Mouse (Mus musculus) midbrain, embryonic 14.5 days (tissue): ENCODE measurements around the gene Fgfr2. TPM values are rescaled to one million over a fixed set of nuclear protein-coding genes. Genes with fewer than 3 reads are reported as not detected.
A peak's percentile ranks its signal among the peaks of the same experiment; 100 is the strongest.

ENCODE experiments used
- ATAC-seq: fragments of 200-750 bp; cut with Nextera tagmentation; 2 replicates; pipeline ENCODE4 v1.8.0; 2017; ENCODE audit warnings: moderate number of reproducible peaks, moderate library complexity; ENCODE audit not compliant: low FRiP score, low TSS enrichment
- DNase-seq: peaks from one replicate; pipeline ENCODE4 v3.0.0-alpha.2; 2015
- H3K27ac ChIP-seq: fragments of 300-500 bp; sonication (generic); replicated peaks from 2 replicates; pipeline ENCODE4 v1.5.1; 2014; ENCODE audit warnings: mild to moderate bottlenecking, low read depth, low read length, moderate library complexity
- H3K27me3 ChIP-seq: fragments of 300-500 bp; sonication (generic); 2 replicates; pipeline ENCODE4 v1.6.1; 2014; ENCODE audit warnings: low read length, control low read depth, mixed read lengths; ENCODE audit not compliant: control insufficient read depth, insufficient read depth
- H3K36me3 ChIP-seq: fragments of 300-500 bp; sonication (generic); 2 replicates; pipeline ENCODE4 v1.6.1; 2014; ENCODE audit warnings: low read length, control low read depth; ENCODE audit not compliant: control insufficient read depth, insufficient read depth
- H3K4me1 ChIP-seq: fragments of 300-500 bp; sonication (generic); 2 replicates; pipeline ENCODE4 v1.6.1; 2014; ENCODE audit warnings: mild to moderate bottlenecking, antibody characterized with exemption, low read length, control low read depth; ENCODE audit not compliant: control insufficient read depth, insufficient read depth
- H3K4me2 ChIP-seq: fragments of 300-500 bp; sonication (generic); 2 replicates; pipeline ENCODE4 v1.6.1; 2014; ENCODE audit warnings: mild to moderate bottlenecking, low read length, moderate library complexity
- H3K4me3 ChIP-seq: fragments of 300-500 bp; sonication (generic); replicated peaks from 2 replicates; pipeline ENCODE4 v1.5.1; 2014; ENCODE audit warnings: low read depth, low read length
- H3K9ac ChIP-seq: fragments of 300-500 bp; sonication (generic); replicated peaks from 2 replicates; pipeline ENCODE4 v1.6.1; 2014; ENCODE audit warnings: mild to moderate bottlenecking, low read length, moderate library complexity
- H3K9me3 ChIP-seq: fragments of 300-500 bp; sonication (generic); 2 replicates; pipeline ENCODE4 v1.6.1; 2016; ENCODE audit warnings: low read length, control low read depth, mixed read lengths; ENCODE audit not compliant: control insufficient read depth
- WGBS: fragments of 180-500 bp; shearing (Covaris S2); extraction: QIAGEN DNeasy Blood & Tissue Kit; methylation state at CpG from one replicate; pipeline ENCODE4 v1.1.7; 2014; 5-methylcytosine and 5-hydroxymethylcytosine counted together
- polyA plus RNA-seq: library from polyadenylated mRNA; unstranded; fragments of >200 nt; fragmentation: Nextera tagmentation; extraction: Ambion mirVana; gene quantifications from 2 replicates; pipeline ENCODE4 v1.2.1, GENCODE M21; 2014

The Fgfr2 gene
- polyA plus RNA-seq, 1 experiment from 2014 or later: 28.1 TPM

GRCm38 (mm10) chr7:130260060-130260459 lies 2863.1 kb downstream of the Fgfr2 start:
- DNase-seq: peak; percentile 72
- Histone ChIP-seq H3K27me3 (peaks cover 6% of the 10 kb centered on the region; the same call in 1 of the 2 replicates), H3K4me3 (no peak overlapping the region), H3K9ac (no peak overlapping the region), H3K4me2 (peak overlapping the region; percentile 95), H3K27ac (no peak overlapping the region), H3K36me3 (no peaks in the 10 kb centered on the region), H3K4me1 (peaks cover 65% of the 10 kb centered on the region), H3K9me3 (no peaks in the 10 kb centered on the region)
- no peak for ATAC-seq
- 25% methylated on average over 5 of the region's 5 CpGs for WGBS

- Histone ChIP-seq H3K9me3 (no peaks in the 10 kb centered on the region), H3K4me3 (no peak overlapping the region), H3K27me3 (peaks cover 6% of the 10 kb centered on the region; the same call in 1 of the 2 replicates), H3K4me1 (peaks cover 52% of the 10 kb centered on the region), H3K9ac (no peak overlapping the region), H3K36me3 (no peaks in the 10 kb centered on the region), H3K4me2 (peak overlapping the region; percentile 95), H3K27ac (0 out of 2 replicates have a peak overlapping the region, but pooled peaks have one; percentile 10)
- ATAC-seq (no peak), DNase-seq (no peak)
- WGBS: 26% methylated on average over 9 of the region's 9 CpGs
Measured at GRCm38 (mm10) chr7:130258704-130259295, 2864.3 kb downstream of the Fgfr2 start.

GRCm38 (mm10) chr7:130257991-130258703 lies 2865.0 kb downstream of the Fgfr2 start:
- no peak for DNase-seq
- H3K27ac ChIP-seq: 0 out of 2 replicates have a peak overlapping the region, but pooled peaks have one; percentile 10
- no peak for ATAC-seq
- H3K9me3 ChIP-seq: no peaks in the 10 kb centered on the region
- H3K9ac ChIP-seq: no peak overlapping the region
- peaks cover 6% of the 10 kb centered on the region; the same call in 1 of the 2 replicates for H3K27me3 ChIP-seq
- H3K4me2 ChIP-seq: peak overlapping the region; percentile 95; the same call in 1 of the 2 replicates
- H3K36me3 ChIP-seq: no peaks in the 10 kb centered on the region
- WGBS: 21% methylated on average over 8 of the region's 8 CpGs
- no peak overlapping the region for H3K4me3 ChIP-seq
- peaks cover 46% of the 10 kb centered on the region for H3K4me1 ChIP-seq

- H3K4me1 ChIP-seq: peaks cover 16% of the 10 kb centered on the region
- H3K9me3 ChIP-seq: no peaks in the 10 kb centered on the region
- ATAC-seq (no peak), DNase-seq (no peak)
- H3K4me2 ChIP-seq: no peak overlapping the region
- WGBS: 73% methylated on average over 4 of the region's 4 CpGs
- H3K27me3 ChIP-seq: no peaks in the 10 kb centered on the region; the same call in 1 of the 2 replicates
- H3K4me3 ChIP-seq: no peak overlapping the region
- H3K27ac ChIP-seq: no peak overlapping the region
- no peaks in the 10 kb centered on the region for H3K36me3 ChIP-seq
- H3K9ac ChIP-seq: no peak overlapping the region
Measured at GRCm38 (mm10) chr7:130253264-130253663, 2869.9 kb downstream of the Fgfr2 start.

GRCm38 (mm10) chr7:130251936-130252523 lies 2871.1 kb downstream of the Fgfr2 start:
- H3K9ac ChIP-seq: no peak overlapping the region
- no peak overlapping the region for H3K4me2 ChIP-seq
- DNase-seq (no peak), ATAC-seq (no peak)
- H3K4me3 ChIP-seq: no peak overlapping the region
- 51% methylated on average over 3 of the region's 3 CpGs for WGBS
- no peaks in the 10 kb centered on the region; the same call in 1 of the 2 replicates for H3K27me3 ChIP-seq
- H3K36me3 ChIP-seq: no peaks in the 10 kb centered on the region
- no peak overlapping the region for H3K27ac ChIP-seq
- no peaks in the 10 kb centered on the region for H3K9me3 ChIP-seq
- H3K4me1 ChIP-seq: peaks cover 14% of the 10 kb centered on the region

GRCm38 (mm10) chr7:130250994-130251393 lies 2872.2 kb downstream of the Fgfr2 start:
- 44% methylated on average over 4 of the region's 4 CpGs for WGBS
- no peak overlapping the region for H3K9ac ChIP-seq
- H3K9me3 ChIP-seq: no peaks in the 10 kb centered on the region
- no peaks in the 10 kb centered on the region for H3K36me3 ChIP-seq
- peaks cover 14% of the 10 kb centered on the region for H3K4me1 ChIP-seq
- ATAC-seq: no peak
- H3K27me3 ChIP-seq: no peaks in the 10 kb centered on the region; the same call in 1 of the 2 replicates
- H3K27ac ChIP-seq: no peak overlapping the region
- no peak for DNase-seq
- no peak overlapping the region for H3K4me2 ChIP-seq
- no peak overlapping the region for H3K4me3 ChIP-seq

GRCm38 (mm10) chr7:130248403-130248802 lies 2874.7 kb downstream of the Fgfr2 start:
- Histone ChIP-seq H3K4me1 (peaks cover 19% of the 10 kb centered on the region), H3K36me3 (no peaks in the 10 kb centered on the region), H3K4me3 (no peak overlapping the region), H3K27ac (no peak overlapping the region), H3K9me3 (no peaks in the 10 kb centered on the region), H3K9ac (no peak overlapping the region), H3K4me2 (no peak overlapping the region), H3K27me3 (no peaks in the 10 kb centered on the region; the same call in 1 of the 2 replicates)
- 76% methylated on average over 7 of the region's 7 CpGs for WGBS
- DNase-seq (no peak), ATAC-seq (no peak)

- no peak for DNase-seq
- peaks cover 19% of the 10 kb centered on the region for H3K4me1 ChIP-seq
- WGBS: 81% methylated on average over 10 of the region's 10 CpGs
Measured at GRCm38 (mm10) chr7:130247831-130248230, 2875.3 kb downstream of the Fgfr2 start.

More at GRCm38 (mm10) chr7:130247831-130248230, 2875.3 kb downstream of the Fgfr2 start:
- no peaks in the 10 kb centered on the region for H3K9me3 ChIP-seq
- no peaks in the 10 kb centered on the region; the same call in 1 of the 2 replicates for H3K27me3 ChIP-seq
- H3K9ac ChIP-seq: no peak overlapping the region
- no peak overlapping the region for H3K4me2 ChIP-seq
- H3K27ac ChIP-seq: no peak overlapping the region
- H3K4me3 ChIP-seq: no peak overlapping the region
- no peaks in the 10 kb centered on the region for H3K36me3 ChIP-seq
- no peak for ATAC-seq
